Mouse (Mus musculus) brain, embryonic 18.5 days (tissue): ENCODE measurements at regions not wholly inside any gene's neighbourhood (a gene's known extent, or its start where the extent isn't known, plus 50 kb on each side); places are given as distances from the start of the nearest gene placed in this dataset.

Source experiments
- DNase-seq: peaks from one replicate; pipeline ENCODE4 v3.0.0-alpha.2; 2012; ENCODE audit warnings: low read depth, low spot score

GRCm38 (mm10) chr9:93969691-93970284 is 568.1 kb downstream of the 1190002N15Rik start:
- no peak for DNase-seq

- no peak for DNase-seq
Observed at GRCm38 (mm10) chr9:93969118-93969517, 568.8 kb downstream of the 1190002N15Rik start.

GRCm38 (mm10) chr9:93955235-93956040 is 582.4 kb downstream of the 1190002N15Rik start:
- DNase-seq, result no peak

GRCm38 (mm10) chr9:93948671-93949070 is 589.2 kb downstream of the 1190002N15Rik start:
- DNase-seq, result no peak

GRCm38 (mm10) chr9:93947053-93947452 is 590.8 kb downstream of the 1190002N15Rik start:
- no peak for DNase-seq

- no peak for DNase-seq
Observed at GRCm38 (mm10) chr9:93940193-93940592, 597.7 kb downstream of the 1190002N15Rik start.

- DNase-seq, result no peak
Observed at GRCm38 (mm10) chr9:93930684-93931083, 607.2 kb downstream of the 1190002N15Rik start.

GRCm38 (mm10) chr9:93889256-93889655 is 648.6 kb downstream of the 1190002N15Rik start:
- DNase-seq, result no peak

GRCm38 (mm10) chr9:93880112-93880511 is 657.8 kb downstream of the 1190002N15Rik start:
- DNase-seq, result no peak

- DNase-seq, result no peak
Observed at GRCm38 (mm10) chr9:93879572-93879971, 658.3 kb downstream of the 1190002N15Rik start.

- DNase-seq, result no peak
Observed at GRCm38 (mm10) chr9:93870778-93871177, 667.1 kb downstream of the 1190002N15Rik start.

- DNase-seq, result no peak
Observed at GRCm38 (mm10) chr9:93857937-93858336, 679.9 kb downstream of the 1190002N15Rik start.

GRCm38 (mm10) chr9:93846411-93846810 is 691.5 kb downstream of the 1190002N15Rik start:
- peak; percentile 20 for DNase-seq

GRCm38 (mm10) chr9:93843869-93844268 is 694.0 kb downstream of the 1190002N15Rik start:
- DNase-seq, result no peak
